Mouse (Mus musculus) ES-E14 (cell line): Measurements from ENCODE around the gene E130308A19Rik.

Experiments
- CHD2 ChIP-seq: IDR thresholded peaks from 2 replicates; pipeline ENCODE4 v1.6.1; 2014; ENCODE audit warnings: mild to moderate bottlenecking, low read depth, low read length, inconsistent platforms
- HCFC1 ChIP-seq: IDR thresholded peaks from 2 replicates; pipeline ENCODE4 v1.6.1; 2012; ENCODE audit warnings: low read length, inconsistent platforms, borderline replicate concordance; ENCODE audit not compliant: insufficient read depth

DNA sequence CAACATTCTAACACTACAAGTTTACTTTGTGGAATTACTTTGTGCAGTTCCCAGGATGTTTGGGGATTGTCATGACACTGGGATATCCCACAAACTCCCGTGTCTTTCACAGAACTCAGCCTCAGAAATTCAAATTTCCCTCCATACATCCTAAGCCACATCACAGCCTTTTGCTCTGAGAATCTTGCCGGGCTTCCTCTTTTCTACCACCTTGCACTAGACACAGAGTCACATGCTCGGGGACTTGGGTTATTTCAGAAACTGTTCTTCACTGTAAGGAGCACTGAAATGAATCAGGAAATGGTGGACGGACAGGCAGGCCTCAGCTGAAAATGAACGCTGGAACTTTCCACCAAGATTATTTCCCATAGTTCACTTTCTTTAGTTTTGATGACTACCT is 177.3 kb downstream of the E130308A19Rik start:
- TF ChIP-seq HCFC1 (no peak), CHD2 (no peak)
